Mouse (Mus musculus): ENCODE data around the gene Fam13a. TPM values are rescaled to one million over a fixed set of nuclear protein-coding genes. Genes with fewer than 3 reads are reported as not detected.

Fam13a gene
- total RNA-seq, 2 experiments from 2014 or later, result not detected

GRCm38 (mm10) chr6:58894994-58895393 lies 129.4 kb downstream of the Fam13a start:
- no peak for ATAC-seq (ENCODE audit: poor library complexity, severe bottlenecking)

- no peak for ATAC-seq (ENCODE audit: poor library complexity, severe bottlenecking)
These were observed 131.0 kb downstream of the Fam13a start for GRCm38 (mm10) chr6:58893307-58893706.

GRCm38 (mm10) chr6:58889917-58890316 lies 134.4 kb downstream of the Fam13a start:
- ATAC-seq (ENCODE audit: poor library complexity, severe bottlenecking), result no peak

GRCm38 (mm10) chr6:58882271-58882670 lies 142.1 kb downstream of the Fam13a start:
- no peak for ATAC-seq (ENCODE audit: poor library complexity, severe bottlenecking)

Other genes starting within 250 kb of the Fam13a start
- gene Herc3, start 193.1 kb downstream of the Fam13a start, total RNA-seq (2015), result 6.6 and 7.4 TPM in 2 replicates
- gene Herc3, start 193.1 kb downstream of the Fam13a start, total RNA-seq (2017), result 10.4 and 17.5 TPM in 2 replicates
- not detected in 2 replicates for gene Nap1l5, start 117.5 kb downstream of the Fam13a start, total RNA-seq (2015)
- gene Nap1l5, start 117.5 kb downstream of the Fam13a start, total RNA-seq (2017), result not detected in 2 replicates
- 11.9 and 12.3 TPM in 2 replicates for gene Tigd2, start 184.3 kb upstream of the Fam13a start, total RNA-seq (2015)
- 12.4 and 15.9 TPM in 2 replicates for gene Tigd2, start 184.3 kb upstream of the Fam13a start, total RNA-seq (2017)